Mouse (Mus musculus) MEL (cell line): ENCODE results near the gene Bach2. TPM values are rescaled to one million over a fixed set of nuclear protein-coding genes. Genes with fewer than 3 reads are reported as not detected.

Experiments used
- DNase-seq: peaks from one replicate; pipeline ENCODE4 v3.0.0; 2011; ENCODE audit warnings: low read depth, low spot score
- H3K27ac ChIP-seq: 2 replicates; pipeline ENCODE4 v1.5.1; 2012; ENCODE audit warnings: low read depth, mild to moderate bottlenecking, control low read depth, low read length, moderate library complexity; ENCODE audit not compliant: control insufficient read depth
- H3K27me3 ChIP-seq, 2 experiments: fragments of 150-350 bp in 1 of 2; sonication (generic) in 1 of 2; 2 replicates each; pipeline ENCODE4 v1.6.1; 2012; ENCODE audit warnings: low read length in 2 of 2, mild to moderate bottlenecking in 2 of 2, improper control_type of control experiment in 1 of 2, moderate library complexity in 1 of 2; ENCODE audit not compliant: insufficient read depth in 2 of 2, control insufficient read depth in 1 of 2
- H3K36me3 ChIP-seq, 2 experiments: 2 replicates each; pipeline ENCODE4 v1.6.1; 2012 to 2014; ENCODE audit warnings: low read length in 2 of 2, improper control_type of control experiment in 1 of 2, inconsistent platforms in 1 of 2, mild to moderate bottlenecking in 1 of 2; ENCODE audit not compliant: insufficient read depth in 2 of 2, control insufficient read depth in 1 of 2
- H3K4me1 ChIP-seq, 2 experiments: fragments of 150-350 bp in 1 of 2; sonication (generic) in 1 of 2; 2 replicates each; pipeline ENCODE4 v1.6.1; 2012; ENCODE audit warnings: low read length in 2 of 2, improper control_type of control experiment in 1 of 2, mild to moderate bottlenecking in 1 of 2; ENCODE audit not compliant: insufficient read depth in 2 of 2, control insufficient read depth in 1 of 2
- H3K4me3 ChIP-seq, 2 experiments: fragments of 150-350 bp in 1 of 2; sonication (generic) in 1 of 2; 2 replicates each; pipeline ENCODE4 v1.5.1; 2012; ENCODE audit warnings: low read depth in 2 of 2, low read length in 2 of 2, mild to moderate bottlenecking in 2 of 2, moderate library complexity in 2 of 2, control low read depth in 1 of 2, improper control_type of control experiment in 1 of 2; ENCODE audit not compliant: control insufficient read depth in 1 of 2, insufficient read depth in 1 of 2
- H3K79me2 ChIP-seq: 2 replicates; pipeline ENCODE4 v1.6.1; 2012; ENCODE audit warnings: mild to moderate bottlenecking, low read length, moderate library complexity; ENCODE audit not compliant: control insufficient read depth, poor library complexity, insufficient read depth
- H3K9ac ChIP-seq: 2 replicates; pipeline ENCODE4 v1.6.1; 2012; ENCODE audit warnings: low read depth, mild to moderate bottlenecking, control low read depth, low read length, moderate library complexity; ENCODE audit not compliant: control insufficient read depth, poor library complexity, severe bottlenecking
- H3K9me3 ChIP-seq: fragments of 150-350 bp; sonication (generic); replicated peaks from 2 replicates; pipeline ENCODE4 v1.6.1; 2012; ENCODE audit warnings: mild to moderate bottlenecking, low read length, improper control_type of control experiment, moderate library complexity; ENCODE audit not compliant: insufficient read depth
- CTCF ChIP-seq, 3 experiments: IDR thresholded peaks in 2 of 3; conservative IDR thresholded peaks in 1 of 3; 2 replicates each; pipeline ENCODE4 v1.5.1; 2011 to 2012; ENCODE audit warnings: low read length in 3 of 3, low read depth in 2 of 3, mild to moderate bottlenecking in 2 of 3, improper control_type of control experiment in 1 of 3, inconsistent platforms in 1 of 3, mixed read lengths in 1 of 3, moderate library complexity in 1 of 3; ENCODE audit not compliant: control insufficient read depth in 1 of 3, insufficient read depth in 1 of 3, poor library complexity in 1 of 3, severe bottlenecking in 1 of 3
- MAFK ChIP-seq: IDR thresholded peaks from 2 replicates; pipeline ENCODE4 v1.6.1; 2011; ENCODE audit warnings: low read depth, mild to moderate bottlenecking, low read length, improper control_type of control experiment, borderline replicate concordance
- MAX ChIP-seq: IDR thresholded peaks from 2 replicates; pipeline ENCODE4 v1.6.1; 2011; ENCODE audit warnings: low read length, improper control_type of control experiment
- MXI1 ChIP-seq: IDR thresholded peaks from 2 replicates; pipeline ENCODE4 v1.6.1; 2011; ENCODE audit warnings: mild to moderate bottlenecking, low read depth, low read length, improper control_type of control experiment
- MYC ChIP-seq: IDR thresholded peaks from 2 replicates; pipeline ENCODE4 v1.6.1; 2011; ENCODE audit warnings: low read depth, mild to moderate bottlenecking, low read length, improper control_type of control experiment, moderate library complexity
- NELFE ChIP-seq: IDR thresholded peaks from 2 replicates; pipeline ENCODE4 v1.6.1; 2011; ENCODE audit warnings: low read depth, low read length, improper control_type of control experiment
- NRF1 ChIP-seq: IDR thresholded peaks from 2 replicates; pipeline ENCODE4 v1.6.1; 2014; ENCODE audit warnings: low read depth, mild to moderate bottlenecking, inconsistent platforms, low read length, improper control_type of control experiment, moderate library complexity; ENCODE audit not compliant: poor library complexity, insufficient read depth, severe bottlenecking
- POLR2A ChIP-seq, 2 experiments: IDR thresholded peaks; 2 replicates each; pipeline ENCODE4 v1.6.1; 2011 to 2012; ENCODE audit warnings: low read length in 2 of 2, mild to moderate bottlenecking in 2 of 2, control low read depth in 1 of 2, improper control_type of control experiment in 1 of 2, low read depth in 1 of 2, moderate library complexity in 1 of 2; ENCODE audit not compliant: control insufficient read depth in 1 of 2, insufficient read depth in 1 of 2, poor library complexity in 1 of 2
- POLR2AphosphoS2 ChIP-seq: IDR thresholded peaks from 2 replicates; pipeline ENCODE4 v1.6.1; 2011; ENCODE audit warnings: low read length, improper control_type of control experiment
- POLR2AphosphoS5 ChIP-seq: IDR thresholded peaks from 2 replicates; pipeline ENCODE4 v1.6.1; 2012; ENCODE audit warnings: low read depth, borderline replicate concordance, mild to moderate bottlenecking, inconsistent platforms, low read length, moderate library complexity, mixed read lengths
- RCOR1 ChIP-seq: IDR thresholded peaks from 2 replicates; pipeline ENCODE4 v1.6.1; 2012; ENCODE audit warnings: low read depth, mild to moderate bottlenecking, inconsistent platforms, low read length, improper control_type of control experiment
- SMC3 ChIP-seq: IDR thresholded peaks from 2 replicates; pipeline ENCODE4 v1.6.1; 2011; ENCODE audit warnings: low read depth, low read length, improper control_type of control experiment
- TCF12 ChIP-seq: IDR thresholded peaks from 2 replicates; pipeline ENCODE4 v1.6.1; 2014; ENCODE audit warnings: low read depth, mild to moderate bottlenecking, inconsistent platforms, low read length, improper control_type of control experiment, moderate library complexity
- USF1 ChIP-seq: IDR thresholded peaks from 2 replicates; pipeline ENCODE4 v1.6.1; 2014; ENCODE audit warnings: low read depth, mild to moderate bottlenecking, inconsistent platforms, low read length, improper control_type of control experiment, moderate library complexity
- ZKSCAN1 ChIP-seq: IDR thresholded peaks from 2 replicates; pipeline ENCODE4 v1.6.1; 2012; ENCODE audit warnings: low read depth, mild to moderate bottlenecking, inconsistent platforms, low read length, improper control_type of control experiment, moderate library complexity
- ZMIZ1 ChIP-seq: IDR thresholded peaks from 2 replicates; pipeline ENCODE4 v1.6.1; 2012; ENCODE audit warnings: low read depth, mild to moderate bottlenecking, inconsistent platforms, low read length, improper control_type of control experiment, moderate library complexity
- ZNF384 ChIP-seq: IDR thresholded peaks from 2 replicates; pipeline ENCODE4 v1.6.1; 2012; ENCODE audit warnings: low read depth, mild to moderate bottlenecking, inconsistent platforms, low read length, improper control_type of control experiment
- polyA plus RNA-seq, 2 experiments: library from polyadenylated mRNA; stranded (reverse) in 1 of 2; unstranded in 1 of 2; fragments of >175 nt in 1 of 2; fragments of >200 nt in 1 of 2; gene quantifications; 2 replicates each; pipeline versions ENCODE4 v1.2.1 to v1.2.4; 2012; ENCODE audit warnings: low replicate concordance in 2 of 2, low read depth in 1 of 2; ENCODE audit not compliant: insufficient read length in 2 of 2, insufficient read depth in 1 of 2, missing spikeins in 1 of 2
- total RNA-seq: library from RNA; depleted of rRNA; stranded (reverse); fragments of 300-350 nt; gene quantifications from 2 replicates; pipeline ENCODE4 v1.2.3, GENCODE M21; 2012

Bach2 gene
- total and polyA plus RNA-seq, 3 experiments = 0.04 TPM; not detected in 2

DNA sequence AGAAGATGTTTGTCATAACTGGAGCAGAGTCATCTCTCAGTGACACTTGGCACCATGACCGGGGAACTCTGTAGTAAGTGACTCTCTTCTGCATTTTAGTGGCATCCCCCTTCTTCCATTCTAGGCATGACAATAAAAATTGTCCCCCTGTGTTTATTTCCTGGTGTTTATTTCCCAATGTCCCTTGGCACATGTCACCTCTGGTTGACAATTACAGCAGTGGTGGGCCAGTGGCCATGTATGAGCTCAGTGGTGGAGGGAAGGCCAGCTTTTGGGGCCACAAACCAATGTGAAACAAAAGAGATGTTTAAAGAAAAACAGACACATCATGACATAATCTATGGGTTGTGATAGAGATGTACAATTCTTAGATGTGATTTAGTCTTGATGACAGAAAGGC is 80.0 kb downstream of the Bach2 start:
- Histone ChIP-seq H3K27me3 (peaks cover 0 to 1% of the 10 kb centered on the region in 2 experiments; a peak in 3 of 4 replicates), H3K9ac (no peak overlapping the region), H3K79me2 (no peaks in the 10 kb centered on the region), H3K36me3 (no peaks in the 10 kb centered on the region), H3K27ac (no peak overlapping the region), H3K9me3 (no peaks in the 10 kb centered on the region), H3K4me1 (no peaks in the 10 kb centered on the region), H3K4me3 (no peak overlapping the region)
- TF ChIP-seq USF1 (no peak), MAFK (no peak), POLR2AphosphoS2 (no peak), ZNF384 (no peak), ZMIZ1 (no peak), MXI1 (no peak), CTCF (IDR thresholded peaks at IDR 0.05 in 2 of 3, conservative IDR thresholded peaks at IDR 0.05 in 1 of 3; ENCODE audit: control insufficient read depth in 1 of 3, insufficient read depth in 1 of 3, low read depth in 2 of 3, low read length in 3 of 3, poor library complexity in 1 of 3, severe bottlenecking in 1 of 3) (no peak), NELFE (no peak), MYC (no peak), RCOR1 (no peak), MAX (no peak), NRF1 (no peak), POLR2A (IDR thresholded peaks at IDR 0.05; ENCODE audit: control insufficient read depth in 1 of 2, insufficient read depth in 1 of 2, low read depth in 1 of 2, low read length in 2 of 2, poor library complexity in 1 of 2) (no peak), TCF12 (no peak), SMC3 (no peak)
- DNase-seq = no peak

DNA sequence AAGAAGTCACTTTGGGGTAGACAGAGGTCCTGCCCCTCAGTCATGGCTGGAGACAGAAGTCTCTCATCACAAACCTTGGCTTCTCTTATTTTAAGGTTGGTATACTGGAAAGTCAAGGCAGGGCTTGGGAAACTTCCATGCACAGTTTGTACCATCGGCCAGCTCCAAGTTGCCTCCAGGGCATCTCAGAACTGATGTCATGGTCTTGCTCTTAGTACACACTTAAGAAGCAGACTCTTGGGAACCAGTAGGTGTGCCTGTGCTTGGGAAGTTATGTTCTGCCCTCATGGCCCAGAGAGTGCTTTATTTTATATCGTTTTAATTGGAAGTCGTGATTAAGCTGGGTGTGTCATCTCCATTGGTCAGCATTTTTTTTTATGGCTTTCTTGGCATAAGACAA is 80.7 kb downstream of the Bach2 start:
- H3K27me3 ChIP-seq = peaks cover 0 to 1% of the 10 kb centered on the region in 2 experiments; a peak in 3 of 4 replicates
- no peaks in the 10 kb centered on the region for H3K9me3 ChIP-seq
- no peaks in the 10 kb centered on the region for H3K4me1 ChIP-seq
- H3K27ac ChIP-seq = no peak overlapping the region
- no peaks in the 10 kb centered on the region for H3K36me3 ChIP-seq
- H3K79me2 ChIP-seq = no peaks in the 10 kb centered on the region
- H3K4me3 ChIP-seq = no peak overlapping the region
- DNase-seq = no peak
- no peak for TF ChIP-seq ZKSCAN1
- TF ChIP-seq, all 39 proteins: peak for 0
- no peak overlapping the region for H3K9ac ChIP-seq

DNA sequence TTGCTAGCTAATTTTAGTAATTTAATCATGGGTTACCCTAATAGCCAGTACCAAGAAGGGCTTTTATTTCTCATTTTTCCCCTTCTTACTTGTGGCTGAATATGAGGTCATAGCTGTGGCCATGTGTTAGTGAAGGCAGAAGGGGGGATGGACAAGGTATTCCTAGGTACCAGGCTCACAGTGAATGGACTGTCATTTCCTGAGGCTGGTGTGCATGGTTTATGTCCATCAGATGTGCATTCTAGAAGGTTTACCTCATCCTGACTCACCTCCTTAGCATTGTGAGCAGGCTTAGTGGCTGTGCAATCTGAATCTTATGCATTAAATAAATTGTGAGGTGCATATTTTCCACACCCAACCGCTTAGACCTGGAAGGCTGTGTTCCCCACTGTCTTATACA is 81.4 kb downstream of the Bach2 start:
- Histone ChIP-seq H3K27me3 (peaks cover 0 to 1% of the 10 kb centered on the region in 2 experiments; a peak in 3 of 4 replicates), H3K36me3 (no peaks in the 10 kb centered on the region), H3K27ac (no peak overlapping the region), H3K79me2 (no peaks in the 10 kb centered on the region), H3K9me3 (no peaks in the 10 kb centered on the region), H3K9ac (no peak overlapping the region), H3K4me3 (no peak overlapping the region), H3K4me1 (no peaks in the 10 kb centered on the region)
- no peak for DNase-seq
- TF ChIP-seq ZNF384 (no peak), TCF12 (no peak), MAX (no peak), POLR2AphosphoS5 (no peak), MYC (no peak)
